Mouse (Mus musculus) intestine, embryonic 16.5 days (tissue): ENCODE measurements around the gene Bcorl1. TPM values are rescaled to one million over a fixed set of nuclear protein-coding genes. Genes with fewer than 3 reads are reported as not detected.

Experiments used
- ATAC-seq: fragments of 200-750 bp; cut with Nextera tagmentation; 2 replicates; pipeline ENCODE4 v1.8.0; 2017; ENCODE audit warnings: moderate TSS enrichment, moderate library complexity
- H3K27ac ChIP-seq: fragments of 300-500 bp; sonication (generic); 2 replicates; pipeline ENCODE4 v1.5.1; 2014; ENCODE audit warnings: mild to moderate bottlenecking, low read length
- H3K27me3 ChIP-seq: fragments of 300-500 bp; sonication (generic); replicated peaks from 2 replicates; pipeline ENCODE4 v1.6.1; 2014; ENCODE audit warnings: low read length, control low read depth, mixed read lengths; ENCODE audit not compliant: control insufficient read depth, insufficient read depth
- H3K36me3 ChIP-seq: fragments of 300-500 bp; sonication (generic); 2 replicates; pipeline ENCODE4 v1.6.1; 2014; ENCODE audit warnings: low read length, control low read depth; ENCODE audit not compliant: control insufficient read depth, insufficient read depth
- H3K4me1 ChIP-seq: fragments of 300-500 bp; sonication (generic); 2 replicates; pipeline ENCODE4 v1.6.1; 2014; ENCODE audit warnings: low read length, control low read depth, mixed read lengths; ENCODE audit not compliant: control insufficient read depth, insufficient read depth
- H3K4me2 ChIP-seq: fragments of 300-500 bp; sonication (generic); 2 replicates; pipeline ENCODE4 v1.6.1; 2014; ENCODE audit warnings: low read depth, low read length, control low read depth
- H3K4me3 ChIP-seq: fragments of 300-500 bp; sonication (generic); 2 replicates; pipeline ENCODE4 v1.5.1; 2014; ENCODE audit warnings: mild to moderate bottlenecking, low read length
- H3K9ac ChIP-seq: fragments of 300-500 bp; sonication (generic); 2 replicates; pipeline ENCODE4 v1.6.1; 2014; ENCODE audit warnings: low read depth, low read length
- H3K9me3 ChIP-seq: fragments of 300-500 bp; sonication (generic); 2 replicates; pipeline ENCODE4 v1.6.1; 2016; ENCODE audit warnings: low read length, control low read depth; ENCODE audit not compliant: control insufficient read depth
- WGBS: fragments of 180-500 bp; shearing (Covaris S2); extraction: QIAGEN DNeasy Blood & Tissue Kit; methylation state at CpG from one replicate; pipeline ENCODE4 v1.1.7; 2014; 5-methylcytosine and 5-hydroxymethylcytosine counted together
- polyA plus RNA-seq: library from polyadenylated mRNA; unstranded; fragments of >200 nt; fragmentation: Nextera tagmentation; extraction: Ambion mirVana; gene quantifications from 2 replicates; pipeline ENCODE4 v1.2.1, GENCODE M21; 2015

Bcorl1 gene
- 3.2 and 3.5 TPM in 2 replicates for polyA plus RNA-seq

DNA sequence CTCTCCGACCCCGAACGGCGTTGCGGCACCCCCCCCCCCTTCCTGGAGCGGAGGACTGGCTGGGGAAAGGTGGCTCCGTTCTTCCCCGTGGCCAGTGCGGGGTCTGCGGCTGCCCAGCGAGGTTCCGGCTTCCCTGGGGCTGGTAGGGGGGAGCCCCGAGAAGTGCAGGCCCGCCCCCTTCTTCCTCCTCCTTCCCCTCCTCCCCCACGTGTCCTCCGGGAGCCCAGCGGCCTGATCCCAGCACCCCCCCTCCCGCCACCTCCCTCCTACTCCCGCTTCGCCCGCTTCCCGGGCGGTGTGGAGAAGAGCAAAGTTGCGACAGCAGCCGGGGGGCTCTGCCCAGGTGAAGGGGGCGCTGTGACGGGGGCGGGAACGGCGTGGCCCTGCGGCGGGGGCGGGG is at the start of gene Bcorl1:
TSS of gene Bcorl1 (plus strand) at position 218 of the 400 bp plus-strand sequence.
- Histone ChIP-seq H3K4me1 (no peaks in the 10 kb centered on the region), H3K36me3 (no peaks in the 10 kb centered on the region), H3K4me2 (peak within 1 kb of the TSS; percentile 63), H3K9me3 (no peaks in the 10 kb centered on the region), H3K4me3 (peak within 1 kb of the TSS; percentile 59), H3K27me3 (no peaks in the 10 kb centered on the region), H3K27ac (peak within 1 kb of the TSS; percentile 52), H3K9ac (peak within 1 kb of the TSS; percentile 74)
- 8% methylated on average over 20 of the region's 33 CpGs for WGBS
- ATAC-seq: peak; percentile 32

DNA sequence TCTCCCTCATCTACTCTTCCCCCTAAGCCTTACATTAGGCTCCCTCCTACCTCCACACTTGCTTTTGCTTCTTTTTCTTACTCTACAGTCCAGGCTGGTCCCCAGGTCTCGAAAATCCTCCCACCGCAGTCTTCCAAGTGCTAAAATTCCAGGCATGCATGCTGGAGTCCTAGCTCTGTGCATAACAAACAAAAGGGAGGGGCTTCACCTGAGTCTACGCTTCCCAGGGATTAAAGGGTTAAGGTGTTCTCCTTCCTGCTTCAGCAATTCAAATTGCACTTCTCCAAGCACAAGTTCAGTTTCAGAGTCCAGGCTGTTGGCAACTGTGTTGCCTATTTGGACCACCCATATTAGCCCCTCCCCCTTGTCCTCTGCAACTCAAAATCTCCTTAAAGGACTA is 49.7 kb upstream of the Bcorl1 start:
- H3K4me3 ChIP-seq: no peak overlapping the region
- H3K27ac ChIP-seq: no peak overlapping the region
- H3K36me3 ChIP-seq: no peaks in the 10 kb centered on the region
- no peaks in the 10 kb centered on the region for H3K9me3 ChIP-seq
- WGBS: 40% methylated on average over 3 of the region's 3 CpGs
- H3K9ac ChIP-seq: no peak overlapping the region
- ATAC-seq: no peak
- H3K4me1 ChIP-seq: no peaks in the 10 kb centered on the region
- H3K27me3 ChIP-seq: no peaks in the 10 kb centered on the region; the same call in 1 of the 2 replicates
- H3K4me2 ChIP-seq: no peak overlapping the region

DNA sequence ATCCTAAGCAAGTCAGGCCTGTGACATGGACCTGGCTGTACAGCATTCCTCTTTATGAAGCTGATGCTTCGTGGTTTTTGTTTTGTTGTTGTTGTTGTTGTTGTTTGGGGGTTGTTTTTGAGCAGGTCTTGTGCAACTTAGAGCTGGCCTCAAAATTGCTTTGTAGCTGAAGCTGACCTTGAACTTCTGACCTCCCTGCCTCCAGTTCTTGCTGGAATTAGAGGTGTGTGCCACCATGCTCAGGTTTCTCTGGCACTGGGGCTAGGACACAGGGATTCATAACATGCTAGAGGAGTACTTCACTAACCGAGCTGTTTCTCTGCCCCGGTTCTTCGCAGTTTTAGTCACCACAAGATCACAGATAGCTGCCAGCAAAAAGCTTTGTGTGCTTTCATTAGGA is 35.8 kb upstream of the Bcorl1 start:
- Histone ChIP-seq H3K4me1 (no peaks in the 10 kb centered on the region), H3K27me3 (no peaks in the 10 kb centered on the region)
- 77% methylated on average over 4 of the region's 4 CpGs for WGBS

DNA sequence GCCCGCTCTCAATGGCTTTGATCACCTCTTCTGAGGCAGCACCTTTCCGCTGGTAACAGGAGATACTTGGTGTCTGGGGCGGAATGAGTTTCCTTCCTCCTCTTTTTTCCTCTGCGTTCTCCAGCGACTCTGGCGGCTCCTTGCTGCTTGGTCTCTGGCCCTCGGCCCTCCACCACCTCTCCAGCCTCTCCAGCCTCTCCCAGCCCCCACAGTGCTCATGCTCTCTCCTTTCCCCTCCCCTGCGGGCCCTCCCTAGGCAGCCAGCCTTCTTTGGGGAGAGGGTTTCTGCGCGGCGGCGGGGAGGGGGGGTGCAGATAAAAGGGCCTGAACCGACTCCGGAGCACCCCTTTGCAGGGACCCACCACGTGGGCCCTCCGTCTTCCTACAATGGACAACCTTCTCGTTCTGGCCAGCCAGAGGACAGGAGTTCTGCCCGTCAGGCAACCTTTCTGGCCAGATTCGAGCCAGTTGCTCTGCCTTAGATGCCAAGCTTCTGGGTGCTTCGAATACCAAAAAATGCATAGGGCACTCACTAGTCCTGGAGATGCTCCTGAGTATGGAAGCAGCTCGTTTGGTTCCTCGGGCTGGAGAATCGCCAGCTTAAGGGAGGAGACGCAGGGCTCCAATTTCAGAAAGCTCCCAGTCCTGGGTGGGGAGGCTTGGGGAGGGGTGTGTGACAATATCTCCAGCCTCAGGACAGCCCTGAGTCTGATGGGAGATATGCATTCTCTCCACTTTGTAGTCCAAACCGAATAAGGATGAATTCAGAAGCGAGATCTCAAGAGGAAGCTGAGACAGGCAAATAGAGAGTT is 30.2 kb upstream of the Bcorl1 start:
- Histone ChIP-seq H3K27me3 (no peaks in the 10 kb centered on the region), H3K4me3 (0 out of 2 replicates have a peak overlapping the region, but pooled peaks have one; percentile 4), H3K36me3 (no peaks in the 10 kb centered on the region), H3K27ac (no peak overlapping the region), H3K9ac (0 out of 2 replicates have a peak overlapping the region, but pooled peaks have one; percentile 37), H3K4me2 (peak overlapping the region; percentile 43), H3K9me3 (no peaks in the 10 kb centered on the region), H3K4me1 (no peaks in the 10 kb centered on the region; the same call in 1 of the 2 replicates)
- no peak for ATAC-seq
- 24% methylated on average over 26 of the region's 26 CpGs for WGBS

More for the DNA sequence above, 35.8 kb upstream of the Bcorl1 start:
- H3K9ac ChIP-seq: no peak overlapping the region
- H3K4me3 ChIP-seq: no peak overlapping the region
- H3K36me3 ChIP-seq: no peaks in the 10 kb centered on the region
- no peak for ATAC-seq
- H3K9me3 ChIP-seq: no peaks in the 10 kb centered on the region
- H3K4me2 ChIP-seq: no peak overlapping the region
- no peak overlapping the region for H3K27ac ChIP-seq

DNA sequence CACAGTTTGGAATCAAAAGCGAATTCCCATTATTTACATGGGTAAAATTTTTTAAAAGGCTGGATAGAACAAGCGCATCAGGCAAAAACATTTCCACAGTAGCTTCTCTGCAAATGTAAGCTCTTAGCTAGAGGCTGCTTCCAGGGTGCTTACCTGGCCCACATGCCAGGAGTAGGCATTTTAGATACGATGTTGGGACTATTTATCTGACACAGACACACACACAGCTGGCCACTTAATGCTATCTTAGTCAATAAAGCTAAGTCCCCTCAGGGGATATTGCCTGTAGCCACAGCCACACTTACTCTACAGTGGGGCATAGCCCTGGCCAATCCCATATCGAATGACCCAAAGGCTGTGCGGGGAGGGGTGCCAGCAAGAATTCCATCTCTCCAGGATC is 29.4 kb upstream of the Bcorl1 start:
- Histone ChIP-seq H3K27me3 (no peaks in the 10 kb centered on the region), H3K9me3 (no peaks in the 10 kb centered on the region), H3K4me1 (no peaks in the 10 kb centered on the region; the same call in 1 of the 2 replicates), H3K9ac (no peak overlapping the region), H3K4me3 (no peak overlapping the region), H3K36me3 (no peaks in the 10 kb centered on the region), H3K27ac (no peak overlapping the region), H3K4me2 (no peak overlapping the region)
- WGBS: 86% methylated on average over 5 of the region's 5 CpGs
- no peak for ATAC-seq

DNA sequence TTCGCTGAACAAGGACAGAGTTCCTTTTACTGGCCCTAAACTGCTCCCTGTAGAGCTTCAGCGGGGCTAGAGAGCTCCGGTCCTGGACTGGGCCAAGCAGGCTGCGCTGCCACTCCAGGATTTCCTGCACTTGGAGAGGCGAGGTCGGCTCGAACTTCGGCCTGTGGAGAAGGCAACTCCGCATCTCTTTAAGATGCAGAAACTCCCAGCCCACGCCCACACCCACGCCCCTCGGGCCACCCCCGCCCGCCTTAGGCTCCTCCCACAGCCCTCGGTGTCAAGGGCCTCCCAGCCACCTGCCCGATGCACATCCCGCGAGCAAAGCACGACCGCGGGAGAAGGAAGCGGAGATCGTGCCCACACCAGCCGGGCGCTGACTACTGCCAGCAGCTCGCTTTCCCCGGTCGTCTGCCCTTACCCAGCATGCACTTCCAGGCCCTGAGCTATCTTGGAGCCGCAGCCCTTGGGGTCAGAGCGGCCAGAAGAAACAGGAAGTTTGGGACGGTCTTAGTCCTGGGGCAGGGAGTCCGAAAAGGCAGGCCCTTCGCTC is 26.6 kb upstream of the Bcorl1 start:
- Histone ChIP-seq H3K4me3 (peak overlapping the region; percentile 50), H3K9me3 (no peaks in the 10 kb centered on the region), H3K27me3 (no peaks in the 10 kb centered on the region), H3K36me3 (no peaks in the 10 kb centered on the region), H3K4me2 (peak overlapping the region; percentile 58), H3K9ac (peak overlapping the region; percentile 67), H3K4me1 (no peaks in the 10 kb centered on the region; the same call in 1 of the 2 replicates), H3K27ac (peak overlapping the region; percentile 57)
- ATAC-seq: peak; percentile 91
- 9% methylated on average over 33 of the region's 33 CpGs for WGBS

DNA sequence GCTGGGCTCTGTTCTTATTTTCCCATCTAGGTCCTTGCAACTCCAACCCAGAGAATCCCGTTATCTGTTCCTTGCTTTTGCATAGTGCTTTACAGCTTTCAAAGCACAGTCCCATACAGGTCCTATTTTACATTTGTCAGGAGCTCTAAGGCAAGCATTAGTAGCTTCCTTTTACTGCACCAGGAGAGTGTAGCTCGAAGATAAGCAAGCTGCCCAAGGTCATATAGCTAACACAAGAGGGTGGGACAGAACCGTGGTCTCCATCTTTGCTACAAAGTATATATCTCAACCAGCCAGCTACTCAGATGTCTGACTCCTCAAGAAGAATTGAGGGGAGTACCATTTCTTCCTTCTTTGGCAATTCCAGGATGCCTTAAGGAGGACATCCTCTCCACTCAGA is 23.7 kb upstream of the Bcorl1 start:
- Histone ChIP-seq H3K9me3 (no peaks in the 10 kb centered on the region), H3K27ac (no peak overlapping the region), H3K4me2 (no peak overlapping the region), H3K27me3 (no peaks in the 10 kb centered on the region), H3K4me3 (no peak overlapping the region), H3K9ac (no peak overlapping the region), H3K4me1 (no peaks in the 10 kb centered on the region; the same call in 1 of the 2 replicates), H3K36me3 (no peaks in the 10 kb centered on the region)
- 50% methylated on average over 3 of the region's 3 CpGs for WGBS
- ATAC-seq: no peak

DNA sequence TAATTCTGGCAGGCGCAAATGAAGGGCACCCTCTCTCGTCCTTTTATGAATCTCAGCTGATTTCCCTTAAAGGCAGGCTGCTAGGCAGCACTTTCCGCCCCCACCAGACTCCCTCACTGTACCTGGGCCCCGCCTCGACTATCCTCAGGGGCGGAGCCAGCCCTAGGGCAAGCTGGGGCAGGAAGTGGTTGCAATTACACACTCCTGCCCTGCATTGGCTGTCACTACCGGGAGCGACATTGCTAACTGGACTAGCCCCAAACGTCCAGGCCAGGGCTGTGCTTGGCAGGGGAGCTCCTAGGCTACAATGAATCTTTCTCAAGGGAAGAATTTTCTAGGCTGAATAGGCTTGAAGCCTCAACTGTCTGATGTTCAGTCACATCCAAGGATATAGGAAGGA is 23.0 kb upstream of the Bcorl1 start:
- no peaks in the 10 kb centered on the region for H3K36me3 ChIP-seq
- no peaks in the 10 kb centered on the region for H3K27me3 ChIP-seq
- WGBS: 22% methylated on average over 9 of the region's 9 CpGs
- no peak overlapping the region for H3K4me3 ChIP-seq
- 0 out of 2 replicates have a peak overlapping the region, but pooled peaks have one; percentile 12 for H3K4me2 ChIP-seq
- no peak overlapping the region for H3K9ac ChIP-seq
- H3K9me3 ChIP-seq: no peaks in the 10 kb centered on the region
- ATAC-seq: peak; percentile 74
- no peaks in the 10 kb centered on the region; the same call in 1 of the 2 replicates for H3K4me1 ChIP-seq
- H3K27ac ChIP-seq: no peak overlapping the region

DNA sequence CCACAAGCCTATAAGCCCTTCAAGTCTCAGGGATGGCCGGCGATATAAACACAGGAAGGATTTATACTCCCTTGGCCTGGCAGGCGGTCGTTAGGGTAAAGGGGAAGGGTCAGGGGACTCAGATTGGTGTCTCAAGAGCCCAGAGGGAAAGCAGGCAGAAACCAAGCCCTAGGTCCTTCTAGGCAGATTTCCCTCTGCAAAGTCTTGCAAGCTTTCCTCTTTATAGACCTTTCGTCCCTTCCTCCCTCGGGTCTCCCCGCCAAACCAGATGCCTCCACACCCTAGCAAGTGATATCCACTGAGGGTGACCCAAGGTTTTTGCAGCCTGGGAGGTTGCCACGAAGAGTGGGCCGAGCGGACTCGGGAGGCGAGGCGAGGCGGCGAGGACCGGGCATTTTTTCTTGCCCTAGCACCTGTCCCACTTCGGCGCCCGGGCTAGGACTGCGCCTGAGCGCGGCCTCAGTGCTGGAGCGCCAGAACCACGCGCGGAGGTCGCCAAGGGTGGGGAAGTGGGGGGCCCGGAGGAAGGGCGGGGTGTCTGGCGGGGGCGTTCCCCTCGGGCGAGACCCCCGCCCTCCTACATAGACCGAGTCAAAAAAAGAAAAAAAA is 613 bp upstream of the Bcorl1 start:
- no peaks in the 10 kb centered on the region for H3K36me3 ChIP-seq
- no peak for ATAC-seq
- no peaks in the 10 kb centered on the region for H3K27me3 ChIP-seq
- H3K9me3 ChIP-seq: no peaks in the 10 kb centered on the region
- peak overlapping the region; percentile 63 for H3K4me2 ChIP-seq
- H3K4me1 ChIP-seq: no peaks in the 10 kb centered on the region
- H3K4me3 ChIP-seq: peak overlapping the region; percentile 59
- 9% methylated on average over 34 of the region's 35 CpGs for WGBS
- no peak overlapping the region; the same call in 1 of the 2 replicates for H3K27ac ChIP-seq
- peak overlapping the region; percentile 74 for H3K9ac ChIP-seq
